ENCODE assay signal across 9 mouse cellular contexts in genomic region chr1:119492097-119492496, GRCm38 (mm10). TPM values are rescaled to one million over a fixed set of nuclear protein-coding genes. Genes with fewer than 3 reads are reported as not detected.
A peak's percentile ranks its signal among the peaks of the same experiment; 100 is the strongest.
DNase-seq lines count a peak whose midpoint lies in the region; ATAC-seq lines count a peak whose summit lies in the region.
"Had no signal": no experiment of that assay in that cellular context is flagged by ENCODE, and none has a peak within 500 bp of the region (broad histone marks: within the 10 kb centered on the region; RNA-seq: fewer than 3 reads in every experiment).

No protein-coding gene starts in this region.

- H3K36me3 ChIP-seq in heart, embryonic 13.5 days, result peaks cover 22% of the 10 kb centered on the region

- 23% methylated on average over 11 of the region's 11 CpGs for WGBS in heart, embryonic 13.5 days

- DNase-seq in cerebellum, postnatal 25 days, result peak; percentile 28 to 60
- DNase-seq in adrenal gland, postnatal 25 days, result peak; percentile 92
- DNase-seq in kidney, postnatal 4 days, result peak; percentile 90 to 94
- DNase-seq in thymus, postnatal 14 days, result peak; percentile 56
- DNase-seq in left cerebral cortex, adult 8-10 months (ENCODE audit: low spot score in 2 of 2), result no peak

- no peak for ATAC-seq in cerebellum, adult (ENCODE audit: insufficient number of reproducible peaks, low FRiP score, low TSS enrichment)
- peak; percentile 62 for ATAC-seq in heart, embryonic 13.5 days (ENCODE audit: extremely low read depth, insufficient number of reproducible peaks, low FRiP score, low TSS enrichment)
- ATAC-seq in megakaryocyte progenitor cell, adult 5-6 weeks (replicated peaks; ENCODE audit: poor library complexity), result peak; percentile 67

- H3K9me3 ChIP-seq in heart, embryonic 13.5 days, result no peaks in the 10 kb centered on the region

- peak overlapping the region; percentile 79 for H3K27ac ChIP-seq in heart, embryonic 13.5 days (replicated peaks)

- H3K4me2 ChIP-seq in heart, embryonic 13.5 days, result peak overlapping the region; percentile 59

- H3K27me3 ChIP-seq in heart, embryonic 13.5 days (replicated peaks), result no peaks in the 10 kb centered on the region
- H3K27me3 ChIP-seq: CH12.LX had no signal

- peaks cover 77% of the 10 kb centered on the region for H3K4me1 ChIP-seq in heart, embryonic 13.5 days

- 0 out of 2 replicates have a peak overlapping the region, but pooled peaks have one; percentile 42 for H3K9ac ChIP-seq in heart, embryonic 13.5 days

- 0 out of 2 replicates have a peak overlapping the region, but pooled peaks have one; percentile 10 for H3K4me3 ChIP-seq in heart, embryonic 13.5 days

RNA-seq across cellular contexts. Expression of gene Ralb, which starts 12.5 kb away (rescaled TPM):
- 66.4 and 76.2 TPM in 2 replicates for total RNA-seq in adrenal gland, postnatal 25 days (2021)
- 154 and 158 TPM in 2 replicates for polyA plus RNA-seq in heart, embryonic 13.5 days (2015; fragmentation: Nextera tagmentation; extraction: Ambion mirVana)
- total RNA-seq in megakaryocyte progenitor cell, adult 5-6 weeks (2015), result 10.4 and 12.1 TPM in 2 replicates
- 23.6 and 24.3 TPM in 2 replicates for total RNA-seq in megakaryocyte progenitor cell, adult 5-6 weeks (2017)
- total RNA-seq in left cerebral cortex, adult 8-10 months (2022), result 10 to 100 TPM; 21.4 to 24.0 (median 22.6) TPM

RNA-seq across cellular contexts. Expression of gene Tmem185b, which starts 33.9 kb away (rescaled TPM):
- total RNA-seq in adrenal gland, postnatal 25 days (2021), result 21.6 and 30.7 TPM in 2 replicates
- polyA plus RNA-seq in heart, embryonic 13.5 days (2015; fragmentation: Nextera tagmentation; extraction: Ambion mirVana), result 22.1 and 24.2 TPM in 2 replicates
- total RNA-seq in megakaryocyte progenitor cell, adult 5-6 weeks (2015), result 16.6 and 19.5 TPM in 2 replicates
- 10.2 and 11.2 TPM in 2 replicates for total RNA-seq in megakaryocyte progenitor cell, adult 5-6 weeks (2017)
- total RNA-seq in left cerebral cortex, adult 8-10 months (2022), result 10 to 100 TPM; 14.5 to 19.4 (median 17.0) TPM

Comparison
In these comparisons a context has a peak if more than half of its experiments do, and no peak if none do; other contexts are left out.
1. DNase-seq: peak in cerebellum, postnatal 25 days (2 of 2), adrenal gland, postnatal 25 days (single experiment), kidney, postnatal 4 days (2 of 2) and thymus, postnatal 14 days (single experiment); none in left cerebral cortex, adult 8-10 months (0 of 2).